Mouse (Mus musculus) erythroblast, embryonic 14.5 days (primary cell): ENCODE results near the gene Hsf2.

Experiments used
- GATA1 ChIP-seq: IDR thresholded peaks from 2 replicates; pipeline ENCODE4 v1.6.1; 2012; ENCODE audit warnings: low read length, inconsistent platforms, mixed read lengths
- TAL1 ChIP-seq: IDR thresholded peaks from 3 replicates; pipeline ENCODE4 v1.6.1; 2012; ENCODE audit warnings: low read length, inconsistent platforms, mixed read lengths

GRCm38 (mm10) chr10:57557597-57557996 lies 71.4 kb downstream of the Hsf2 start:
- TF ChIP-seq TAL1 (no peak), GATA1 (no peak)
